Mouse (Mus musculus) liver, adult 2 months (tissue): ENCODE measurements around the gene Cdkn2c.

Experiments used
- CTCF ChIP-seq: fragments of 200-500 bp; IDR thresholded peaks from 2 replicates; pipeline ENCODE4 v1.5.1; 2011; ENCODE audit warnings: low read depth, low read length, control low read depth
- POLR2A ChIP-seq: fragments of 200-500 bp; IDR thresholded peaks from 2 replicates; pipeline ENCODE4 v1.6.1; 2011; ENCODE audit warnings: low read length, control low read depth; ENCODE audit not compliant: insufficient read depth; ENCODE audit errors: extremely low read depth

- TF ChIP-seq CTCF (no peak), POLR2A (no peak)
Measured at GRCm38 (mm10) chr4:109662271-109662670, 4.7 kb downstream of the Cdkn2c start.
